23 mouse cellular contexts compared by ENCODE assay signal in the genomic region with DNA sequence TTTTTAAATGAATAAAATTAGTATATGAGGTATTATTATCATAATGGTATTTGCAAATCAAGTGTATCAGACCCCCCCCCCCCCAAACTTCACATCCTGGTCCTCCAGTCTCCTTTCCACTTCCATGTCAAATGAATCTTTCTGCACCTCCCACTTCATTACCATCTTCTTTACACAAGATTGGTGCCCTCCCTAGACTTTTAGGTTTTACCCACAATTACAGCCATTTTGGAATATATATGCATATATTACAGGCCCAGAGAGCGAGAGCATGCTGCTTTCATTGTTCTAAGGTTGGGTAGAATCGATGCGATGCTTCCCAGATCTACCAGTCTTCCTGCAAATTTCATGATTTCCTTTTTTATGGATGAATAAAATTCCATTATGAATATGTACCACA.
DNase-seq lines count a peak whose midpoint lies in the region; ATAC-seq lines count a peak whose summit lies in the region.
"Had no signal": no experiment of that assay in that cellular context is flagged by ENCODE, and none has a peak within 500 bp of the region (broad histone marks: within the 10 kb centered on the region; RNA-seq: fewer than 3 reads in every experiment).

No protein-coding gene starts in this region.

- no peaks in the 10 kb centered on the region for H3K27me3 ChIP-seq in forebrain, embryonic 11.5 days (ENCODE audit: control insufficient read depth, insufficient read depth, low read length)
- no peaks in the 10 kb centered on the region for H3K27me3 ChIP-seq in forebrain, embryonic 15.5 days
- H3K27me3 ChIP-seq in midbrain, embryonic 11.5 days (ENCODE audit: control insufficient read depth, insufficient read depth, low read length) = no peaks in the 10 kb centered on the region
- no peaks in the 10 kb centered on the region for H3K27me3 ChIP-seq in midbrain, embryonic 10.5 days (ENCODE audit: low read depth, poor library complexity, severe bottlenecking)
- no peaks in the 10 kb centered on the region for H3K27me3 ChIP-seq in neural tube, embryonic 12.5 days (replicated peaks)
- no peaks in the 10 kb centered on the region for H3K27me3 ChIP-seq in neural tube, embryonic 15.5 days (replicated peaks)
- H3K27me3 ChIP-seq: embryonic facial prominence, embryonic 15.5 days; heart, embryonic 13.5 days; hindbrain, embryonic 15.5 days had no signal

- H3K4me1 ChIP-seq in forebrain, embryonic 11.5 days (replicated peaks; ENCODE audit: control insufficient read depth, insufficient read depth, low read length) = no peaks in the 10 kb centered on the region; the same call in 1 of the 2 replicates
- H3K4me1 ChIP-seq in forebrain, embryonic 15.5 days = 0 out of 2 replicates have a peak, but pooled peaks cover 8% of the 10 kb centered on the region
- H3K4me1 ChIP-seq in midbrain, embryonic 11.5 days (ENCODE audit: control insufficient read depth, insufficient read depth, low read length) = peaks cover 7% of the 10 kb centered on the region
- H3K4me1 ChIP-seq in midbrain, embryonic 10.5 days = peaks cover 15% of the 10 kb centered on the region
- peaks cover 4% of the 10 kb centered on the region; the same call in 1 of the 2 replicates for H3K4me1 ChIP-seq in neural tube, embryonic 12.5 days
- no peaks in the 10 kb centered on the region for H3K4me1 ChIP-seq in neural tube, embryonic 15.5 days
- H3K4me1 ChIP-seq: embryonic facial prominence, embryonic 15.5 days; heart, embryonic 13.5 days; hindbrain, embryonic 15.5 days had no signal

- DNase-seq in forebrain, embryonic 11.5 days (ENCODE audit: low spot score) = no peak
- no peak for DNase-seq in midbrain, embryonic 11.5 days (ENCODE audit: low spot score, missing footprints)
- no peak for DNase-seq in midbrain, embryonic 10.5 days (ENCODE audit: low spot score)
- no peak for DNase-seq in heart, postnatal 36 days
- DNase-seq: adrenal gland, adult 8-10 months; adrenal gland, postnatal 36 days; B cell, adult 2 months; cerebellum, adult 11 months; cerebellum, adult 8-10 months; cerebellum, postnatal 14 days; gastrocnemius, adult 2 months; gastrocnemius, postnatal 25 days; heart, postnatal 4 days had no signal

- no peak overlapping the region for H3K9ac ChIP-seq in forebrain, embryonic 11.5 days (ENCODE audit: low read length)
- no peak overlapping the region for H3K9ac ChIP-seq in forebrain, embryonic 15.5 days (replicated peaks)
- no peak overlapping the region for H3K9ac ChIP-seq in midbrain, embryonic 11.5 days (ENCODE audit: low read length)
- no peak overlapping the region for H3K9ac ChIP-seq in neural tube, embryonic 12.5 days
- no peak overlapping the region for H3K9ac ChIP-seq in neural tube, embryonic 15.5 days (replicated peaks)
- H3K9ac ChIP-seq: embryonic facial prominence, embryonic 15.5 days; heart, embryonic 13.5 days; hindbrain, embryonic 15.5 days had no signal

- WGBS in forebrain, embryonic 11.5 days = 80% methylated on average over 3 of the region's 3 CpGs
- WGBS in forebrain, embryonic 15.5 days = 64% methylated on average over 3 of the region's 3 CpGs
- 83% methylated on average over 3 of the region's 3 CpGs for WGBS in midbrain, embryonic 11.5 days
- WGBS in midbrain, embryonic 10.5 days = 88% methylated on average over 3 of the region's 3 CpGs
- WGBS in neural tube, embryonic 12.5 days = 40% methylated on average over 3 of the region's 3 CpGs
- WGBS in neural tube, embryonic 15.5 days = 35% methylated on average over 3 of the region's 3 CpGs

- H3K36me3 ChIP-seq in forebrain, embryonic 11.5 days (ENCODE audit: control insufficient read depth, insufficient read depth, low read length) = no peaks in the 10 kb centered on the region
- no peaks in the 10 kb centered on the region for H3K36me3 ChIP-seq in forebrain, embryonic 15.5 days
- no peaks in the 10 kb centered on the region for H3K36me3 ChIP-seq in midbrain, embryonic 11.5 days (ENCODE audit: control insufficient read depth, insufficient read depth, low read length)
- no peaks in the 10 kb centered on the region for H3K36me3 ChIP-seq in midbrain, embryonic 10.5 days
- H3K36me3 ChIP-seq in neural tube, embryonic 12.5 days = no peaks in the 10 kb centered on the region
- no peaks in the 10 kb centered on the region for H3K36me3 ChIP-seq in neural tube, embryonic 15.5 days
- H3K36me3 ChIP-seq: embryonic facial prominence, embryonic 15.5 days; G1E; heart, embryonic 13.5 days; hindbrain, embryonic 15.5 days had no signal

- no peak overlapping the region for H3K4me3 ChIP-seq in forebrain, embryonic 11.5 days (ENCODE audit: low read depth, low read length)
- no peak overlapping the region for H3K4me3 ChIP-seq in forebrain, embryonic 15.5 days
- H3K4me3 ChIP-seq in midbrain, embryonic 11.5 days (ENCODE audit: low read depth, low read length) = no peak overlapping the region
- no peak overlapping the region for H3K4me3 ChIP-seq in midbrain, embryonic 10.5 days
- no peak overlapping the region for H3K4me3 ChIP-seq in neural tube, embryonic 12.5 days
- H3K4me3 ChIP-seq in neural tube, embryonic 15.5 days (replicated peaks) = no peak overlapping the region
- H3K4me3 ChIP-seq: embryonic facial prominence, embryonic 15.5 days; erythroblast, embryonic 14.5 days; gastrocnemius, adult 2 months; heart, embryonic 13.5 days; hindbrain, embryonic 15.5 days had no signal

- H3K4me2 ChIP-seq in forebrain, embryonic 11.5 days (ENCODE audit: low read depth, low read length, severe bottlenecking) = no peak overlapping the region
- H3K4me2 ChIP-seq in forebrain, embryonic 15.5 days (replicated peaks) = no peak overlapping the region
- no peak overlapping the region for H3K4me2 ChIP-seq in midbrain, embryonic 11.5 days
- no peak overlapping the region for H3K4me2 ChIP-seq in neural tube, embryonic 12.5 days (replicated peaks)
- H3K4me2 ChIP-seq in neural tube, embryonic 15.5 days = no peak overlapping the region
- H3K4me2 ChIP-seq: embryonic facial prominence, embryonic 15.5 days; heart, embryonic 13.5 days; hindbrain, embryonic 15.5 days had no signal

- ATAC-seq in forebrain, embryonic 11.5 days (replicated peaks; ENCODE audit: low FRiP score) = peak; percentile 40; the same call in 1 of the 2 replicates
- ATAC-seq in forebrain, embryonic 15.5 days (replicated peaks) = no peak
- ATAC-seq in midbrain, embryonic 11.5 days (ENCODE audit: low FRiP score) = peak; percentile 56
- ATAC-seq in neural tube, embryonic 12.5 days (ENCODE audit: low FRiP score, low read depth) = peak; percentile 49; the same call in 1 of the 2 replicates
- ATAC-seq in neural tube, embryonic 15.5 days (ENCODE audit: low FRiP score) = no peak
- ATAC-seq: CD4-positive, CD25-positive, alpha-beta regulatory T cell, adult 4 months; inflammation-experienced regulatory T-cells, adult 6 months had no signal

- H3K27ac ChIP-seq in forebrain, embryonic 11.5 days (ENCODE audit: low read depth, low read length) = no peak overlapping the region
- H3K27ac ChIP-seq in forebrain, embryonic 15.5 days (replicated peaks) = no peak overlapping the region
- H3K27ac ChIP-seq in midbrain, embryonic 11.5 days (ENCODE audit: low read depth, low read length) = no peak overlapping the region
- H3K27ac ChIP-seq in midbrain, embryonic 10.5 days (replicated peaks) = no peak overlapping the region
- no peak overlapping the region for H3K27ac ChIP-seq in neural tube, embryonic 12.5 days
- H3K27ac ChIP-seq in neural tube, embryonic 15.5 days (replicated peaks) = no peak overlapping the region
- H3K27ac ChIP-seq: embryonic facial prominence, embryonic 15.5 days; gastrocnemius, adult 2 months; heart, embryonic 13.5 days; hindbrain, embryonic 15.5 days had no signal

- intact Hi-C loops in heart, postnatal 36 days (cut with DNase I) = no loop called here

- H3K9me3 ChIP-seq in forebrain, embryonic 11.5 days (ENCODE audit: control insufficient read depth, low read length) = no peaks in the 10 kb centered on the region
- H3K9me3 ChIP-seq in forebrain, embryonic 15.5 days = no peaks in the 10 kb centered on the region
- no peaks in the 10 kb centered on the region for H3K9me3 ChIP-seq in midbrain, embryonic 11.5 days (ENCODE audit: control insufficient read depth, low read length)
- no peaks in the 10 kb centered on the region for H3K9me3 ChIP-seq in midbrain, embryonic 10.5 days (replicated peaks)
- H3K9me3 ChIP-seq in neural tube, embryonic 12.5 days = no peaks in the 10 kb centered on the region
- H3K9me3 ChIP-seq in neural tube, embryonic 15.5 days (replicated peaks) = no peaks in the 10 kb centered on the region
- H3K9me3 ChIP-seq: embryonic facial prominence, embryonic 15.5 days; G1E; heart, embryonic 13.5 days; hindbrain, embryonic 15.5 days had no signal

Comparison
In these comparisons a context has a peak if more than half of its experiments do, and no peak if none do; other contexts are left out.
1. ATAC-seq: peak in forebrain, embryonic 11.5 days (single experiment), midbrain, embryonic 11.5 days (single experiment) and neural tube, embryonic 12.5 days (single experiment); none in forebrain, embryonic 15.5 days (single experiment) and neural tube, embryonic 15.5 days (single experiment).